Mouse (Mus musculus) brain, adult 10 weeks (tissue): ENCODE data around the gene Olfr1412. TPM values are rescaled to one million over a fixed set of nuclear protein-coding genes. Genes with fewer than 3 reads are reported as not detected.

Experiments used
- polyA plus RNA-seq: library from polyadenylated mRNA; stranded (reverse); fragments of 350-450 nt; fragmentation: Illumina TruSeq; extraction: RNeasy Lipid Tissue Mini Kit (QIAGEN cat#74804); gene quantifications from one replicate; pipeline ENCODE4 v1.2.3, GENCODE M21; 2015; ENCODE audit warnings: low read depth, low replicate concordance

The Olfr1412 gene
- not detected for polyA plus RNA-seq

GRCm38 (mm10) chr1:92585479-92585878 lies at the start of gene Olfr1412:
TSS of gene Olfr1412 (plus strand) at chr1:92585779.

GRCm38 (mm10) chr1:92571022-92571421 lies 14.6 kb upstream of the Olfr1412 start, which contains the start of gene Olfr1413:
TSS of gene Olfr1413 (plus strand) at chr1:92571322.

GRCm38 (mm10) chr1:92594111-92594510 lies 8.5 kb downstream of the Olfr1412 start, which contains the start of gene Olfr1411:
TSS of gene Olfr1411 (plus strand) at chr1:92594411.

GRCm38 (mm10) chr1:92605482-92605881 lies 19.9 kb downstream of the Olfr1412 start, which contains the start of gene Olfr1410:
TSS of gene Olfr1410 (plus strand) at chr1:92605782.

GRCm38 (mm10) chr1:92617488-92617887 lies 31.9 kb downstream of the Olfr1412 start, which contains the start of gene Olfr12:
TSS of gene Olfr12 (plus strand) at chr1:92617788.

Other genes with a start within 250 kb of the Olfr1412 start
- gene Ndufa10, start 111.9 kb upstream of the Olfr1412 start, polyA plus RNA-seq = 204 TPM
- gene Olfr1416, start 100.7 kb upstream of the Olfr1412 start, polyA plus RNA-seq = not detected
- gene Olfr1415, start 89.7 kb upstream of the Olfr1412 start, polyA plus RNA-seq = not detected
- not detected for gene Olfr1414, start 67.1 kb upstream of the Olfr1412 start, polyA plus RNA-seq
- not detected for gene Olfr1413, start 14.5 kb upstream of the Olfr1412 start, polyA plus RNA-seq
- gene Olfr1411, start 8.6 kb downstream of the Olfr1412 start, polyA plus RNA-seq = not detected
- gene Olfr1410, start 20.0 kb downstream of the Olfr1412 start, polyA plus RNA-seq = not detected
- not detected for gene Olfr12, start 32.0 kb downstream of the Olfr1412 start, polyA plus RNA-seq
- gene Cops9, start 56.2 kb downstream of the Olfr1412 start, polyA plus RNA-seq = 505 TPM
- 0.77 TPM for gene Otos, start 63.1 kb downstream of the Olfr1412 start, polyA plus RNA-seq
- 53.0 TPM for gene Gpc1, start 245.9 kb downstream of the Olfr1412 start, polyA plus RNA-seq